Mouse (Mus musculus) cerebellum, adult 9-11 months (tissue): ENCODE measurements around the gene Ppp1cc.
"Not testable (repeated sequence)": the region's sequence is repeated elsewhere in the genome, so short reads cannot be mapped to it uniquely, and the experiment has no call there.

Source experiments
- DNase-seq: peaks from one replicate; pipeline ENCODE4 v3.0.0; 2022

Ppp1cc gene

GRCm38 (mm10) chr5:122136508-122137408, 21.3 kb upstream of the Ppp1cc start:
- DNase-seq = no peak

DNA sequence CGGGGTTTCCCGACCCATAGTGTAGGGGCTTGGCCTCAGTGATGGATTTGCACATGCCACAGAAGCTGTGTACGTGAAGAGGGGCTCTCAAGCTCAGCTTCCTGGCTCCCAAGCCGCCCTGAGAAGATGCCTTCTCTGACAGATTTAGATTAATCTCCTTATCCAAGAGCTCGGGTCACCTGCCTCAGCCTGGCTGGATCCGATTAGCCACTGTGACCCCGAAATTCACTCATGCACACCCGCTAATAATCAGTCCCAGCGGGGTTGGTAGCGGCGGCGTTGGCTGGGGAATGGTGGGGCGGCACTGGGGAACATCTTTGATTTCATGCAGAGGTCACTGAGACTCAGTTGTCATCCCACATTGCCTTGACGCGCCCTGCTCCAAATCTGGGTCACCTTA, 19.2 kb upstream of the Ppp1cc start:
- no peak for DNase-seq

GRCm38 (mm10) chr5:122139771-122140170, 18.3 kb upstream of the Ppp1cc start:
- not testable (repeated sequence) for DNase-seq

- no peak for DNase-seq
Measured at GRCm38 (mm10) chr5:122140723-122141122, 17.4 kb upstream of the Ppp1cc start, which contains the start of gene Ccdc63. Ccdc63 (minus strand) TSS chr5:122140823.

GRCm38 (mm10) chr5:122142230-122142992, 15.7 kb upstream of the Ppp1cc start:
- DNase-seq = peak; percentile 48

GRCm38 (mm10) chr5:122143543-122143942, 14.5 kb upstream of the Ppp1cc start:
- peak; percentile 75 for DNase-seq

DNA sequence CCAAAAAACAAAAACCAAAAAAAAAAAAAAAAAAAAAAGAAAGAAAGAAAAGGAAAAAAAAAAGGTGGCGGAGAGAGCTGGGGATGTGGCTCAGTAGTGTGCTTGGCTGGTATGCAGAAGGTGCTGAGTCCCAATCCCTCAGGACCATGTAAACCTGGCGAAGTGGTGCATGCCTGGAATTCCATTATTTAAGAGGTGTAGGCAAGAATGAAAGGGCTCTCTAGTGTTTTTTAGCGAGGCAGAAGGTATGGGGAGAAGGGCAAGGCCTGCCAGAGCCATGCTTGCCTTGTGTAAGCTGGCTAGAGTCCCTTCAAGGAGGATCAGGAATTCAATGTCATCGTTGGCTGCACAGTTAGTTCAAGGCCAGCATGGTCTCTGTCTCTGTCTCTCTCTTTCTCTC, 13.3 kb upstream of the Ppp1cc start:
- no peak for DNase-seq

- no peak for DNase-seq
Measured at GRCm38 (mm10) chr5:122145381-122146055, 12.6 kb upstream of the Ppp1cc start.

- no peak for DNase-seq
Measured at GRCm38 (mm10) chr5:122146056-122146580, 12.0 kb upstream of the Ppp1cc start.

DNA sequence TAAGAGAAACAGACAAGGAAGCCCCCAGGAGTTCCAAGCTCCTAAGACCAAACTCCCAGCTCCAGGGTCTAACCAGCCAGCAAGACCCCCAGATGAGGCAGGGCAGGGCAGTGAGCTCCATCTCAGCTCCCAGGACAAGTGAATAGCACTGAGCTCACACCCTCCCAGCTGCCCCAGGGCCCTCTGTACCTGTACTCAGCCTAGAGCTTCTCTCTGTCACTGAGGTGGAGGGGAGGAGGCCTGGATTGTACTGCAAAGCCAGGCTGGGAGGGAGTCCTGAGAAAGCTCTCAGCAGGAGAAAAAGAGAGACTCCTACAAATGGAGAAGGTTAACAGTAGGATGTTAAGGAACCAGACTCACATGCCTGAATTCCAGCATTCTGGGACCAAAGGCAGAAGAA, 11.5 kb upstream of the Ppp1cc start:
- no peak for DNase-seq

- no peak for DNase-seq
Measured at GRCm38 (mm10) chr5:122148107-122148506, 10.0 kb upstream of the Ppp1cc start.

- DNase-seq = no peak
Measured at GRCm38 (mm10) chr5:122149259-122149658, 8.8 kb upstream of the Ppp1cc start.

DNA sequence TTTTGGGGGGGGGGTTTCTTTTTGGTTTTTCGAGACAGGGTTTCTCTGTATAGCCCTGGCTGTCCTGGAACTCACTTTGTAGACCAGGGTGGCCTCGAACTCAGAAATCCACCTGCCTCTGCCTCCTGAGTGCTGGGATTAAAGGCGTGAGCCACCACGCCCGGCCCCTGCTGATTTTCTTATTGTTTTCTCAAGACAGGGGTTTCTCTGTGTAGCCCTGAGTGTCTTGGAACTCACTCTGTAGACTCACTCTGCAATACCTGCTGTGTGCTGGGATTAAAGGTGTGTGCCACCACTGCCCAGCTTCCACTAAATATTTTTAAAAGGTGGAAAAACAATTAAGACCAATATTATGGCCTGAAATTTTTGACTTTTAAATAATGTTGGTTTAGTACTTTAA, 5.6 kb upstream of the Ppp1cc start:
- DNase-seq = not testable (repeated sequence)

- DNase-seq = no peak
Measured at GRCm38 (mm10) chr5:122154006-122154405, 4.1 kb upstream of the Ppp1cc start.

GRCm38 (mm10) chr5:122154782-122155181, 3.3 kb upstream of the Ppp1cc start:
- DNase-seq = no peak

GRCm38 (mm10) chr5:122155613-122156012, 2.5 kb upstream of the Ppp1cc start:
- no peak for DNase-seq

- DNase-seq = no peak
Measured at GRCm38 (mm10) chr5:122156486-122156885, 1.6 kb upstream of the Ppp1cc start.

- no peak for DNase-seq
Measured at GRCm38 (mm10) chr5:122158557-122159515, 758 bp downstream of the Ppp1cc start.

- DNase-seq = peak; percentile 8
Measured at GRCm38 (mm10) chr5:122163194-122163593, 5.1 kb downstream of the Ppp1cc start.

DNA sequence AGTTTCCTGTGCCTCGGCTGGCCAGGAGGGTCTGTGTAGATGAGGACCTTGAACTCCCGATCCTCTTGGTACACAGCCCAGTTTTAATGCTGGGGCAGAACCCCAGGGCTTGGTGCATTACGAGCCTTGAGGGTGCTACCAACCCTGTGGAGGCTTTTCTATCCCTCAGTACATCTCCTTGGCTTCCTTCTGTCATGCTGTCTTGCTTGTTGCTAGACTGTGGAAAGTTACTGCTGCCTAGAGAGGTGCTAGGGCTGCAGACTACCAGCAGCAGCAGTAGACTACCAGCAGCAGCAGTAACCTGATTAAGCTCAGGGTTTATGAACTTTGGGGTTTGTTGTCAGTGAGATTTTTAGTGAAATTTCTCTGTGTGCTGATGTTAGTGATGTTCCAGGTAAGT, 5.9 kb downstream of the Ppp1cc start:
- peak; percentile 31 for DNase-seq

- peak; percentile 75 for DNase-seq
Measured at GRCm38 (mm10) chr5:122165233-122165915, 7.3 kb downstream of the Ppp1cc start.
